Mouse (Mus musculus) lung, postnatal 0 days (tissue): ENCODE results near the gene Prex1.

Experiments used
- CTCF ChIP-seq: IDR thresholded peaks from 2 replicates; pipeline ENCODE4 v1.5.1; 2016; ENCODE audit warnings: antibody characterized with exemption, mild to moderate bottlenecking
- EP300 ChIP-seq: IDR thresholded peaks from 2 replicates; pipeline ENCODE4 v1.6.1; 2016; ENCODE audit warnings: antibody characterized with exemption, mild to moderate bottlenecking, control low read depth

DNA sequence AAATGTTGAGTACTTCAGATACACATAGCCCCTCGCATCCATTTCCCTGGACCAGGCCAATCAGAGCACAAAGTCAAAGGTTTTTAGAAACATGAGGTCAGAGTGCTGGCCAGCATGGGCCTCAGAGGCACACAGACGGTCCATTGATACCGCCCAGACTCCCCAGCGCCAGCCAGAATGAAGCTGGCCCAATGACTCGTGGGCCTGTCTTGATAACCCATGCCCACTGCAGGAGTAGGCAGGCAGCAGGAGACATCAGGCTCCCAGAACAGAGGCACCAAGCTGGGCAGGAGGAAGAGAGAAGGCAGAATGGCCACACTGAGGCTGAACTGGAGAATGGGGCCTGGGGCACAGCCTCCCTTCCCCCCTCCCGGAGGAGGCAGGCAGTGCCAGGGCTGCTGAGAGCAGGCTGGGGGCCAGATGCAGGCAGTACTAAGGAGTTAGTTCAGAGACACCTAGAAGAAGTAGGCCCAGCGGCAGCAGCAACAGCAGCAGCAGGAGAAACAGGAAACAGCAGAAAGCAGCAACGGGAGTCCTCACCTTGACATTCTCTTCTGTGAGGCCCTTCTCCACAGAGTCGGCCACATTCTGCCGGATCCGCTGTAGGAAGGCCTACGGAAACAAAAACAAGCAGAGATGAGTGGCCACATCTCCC is 67.1 kb downstream of the Prex1 start:
- TF ChIP-seq CTCF: no peak
- TF ChIP-seq EP300: no peak
